Mouse (Mus musculus) liver, embryonic 14.5 days (tissue): Measurements from ENCODE around the gene Lamtor2.

ENCODE experiments used
- CTCF ChIP-seq: IDR thresholded peaks from 2 replicates; pipeline ENCODE4 v1.5.1; 2016; ENCODE audit warnings: antibody characterized with exemption, low read depth, control low read depth
- EP300 ChIP-seq: IDR thresholded peaks from 2 replicates; pipeline ENCODE4 v1.6.1; 2016; ENCODE audit warnings: antibody characterized with exemption, low read depth

- TF ChIP-seq CTCF, result no peak
- no peak for TF ChIP-seq EP300
These were observed 16.2 kb upstream of the Lamtor2 start for GRCm38 (mm10) chr3:88569093-88569492.
